Mouse (Mus musculus) intestine, embryonic 16.5 days (tissue): ENCODE measurements at regions not wholly inside any gene's neighbourhood (a gene's known extent, or its start where the extent isn't known, plus 50 kb on each side); places are given as distances from the start of the nearest gene placed in this dataset.

ENCODE experiments used
- ATAC-seq: fragments of 200-750 bp; cut with Nextera tagmentation; 2 replicates; pipeline ENCODE4 v1.8.0; 2017; ENCODE audit warnings: moderate TSS enrichment, moderate library complexity
- H3K27ac ChIP-seq: fragments of 300-500 bp; sonication (generic); 2 replicates; pipeline ENCODE4 v1.5.1; 2014; ENCODE audit warnings: mild to moderate bottlenecking, low read length
- H3K27me3 ChIP-seq: fragments of 300-500 bp; sonication (generic); replicated peaks from 2 replicates; pipeline ENCODE4 v1.6.1; 2014; ENCODE audit warnings: low read length, control low read depth, mixed read lengths; ENCODE audit not compliant: control insufficient read depth, insufficient read depth
- H3K36me3 ChIP-seq: fragments of 300-500 bp; sonication (generic); 2 replicates; pipeline ENCODE4 v1.6.1; 2014; ENCODE audit warnings: low read length, control low read depth; ENCODE audit not compliant: control insufficient read depth, insufficient read depth
- H3K4me1 ChIP-seq: fragments of 300-500 bp; sonication (generic); 2 replicates; pipeline ENCODE4 v1.6.1; 2014; ENCODE audit warnings: low read length, control low read depth, mixed read lengths; ENCODE audit not compliant: control insufficient read depth, insufficient read depth
- H3K4me2 ChIP-seq: fragments of 300-500 bp; sonication (generic); 2 replicates; pipeline ENCODE4 v1.6.1; 2014; ENCODE audit warnings: low read depth, low read length, control low read depth
- H3K4me3 ChIP-seq: fragments of 300-500 bp; sonication (generic); 2 replicates; pipeline ENCODE4 v1.5.1; 2014; ENCODE audit warnings: mild to moderate bottlenecking, low read length
- H3K9ac ChIP-seq: fragments of 300-500 bp; sonication (generic); 2 replicates; pipeline ENCODE4 v1.6.1; 2014; ENCODE audit warnings: low read depth, low read length
- H3K9me3 ChIP-seq: fragments of 300-500 bp; sonication (generic); 2 replicates; pipeline ENCODE4 v1.6.1; 2016; ENCODE audit warnings: low read length, control low read depth; ENCODE audit not compliant: control insufficient read depth
- WGBS: fragments of 180-500 bp; shearing (Covaris S2); extraction: QIAGEN DNeasy Blood & Tissue Kit; methylation state at CpG from one replicate; pipeline ENCODE4 v1.1.7; 2014; 5-methylcytosine and 5-hydroxymethylcytosine counted together

- Histone ChIP-seq H3K36me3 (no peaks in the 10 kb centered on the region), H3K4me3 (peak overlapping the region; percentile 60)
- 1% methylated on average over 5 of the region's 5 CpGs for WGBS
Measured at GRCm38 (mm10) chr4:9771103-9771474, 1103.2 kb upstream of the 2610301B20Rik start.

GRCm38 (mm10) chr4:9778391-9778790 is 1095.9 kb upstream of the 2610301B20Rik start:
- Histone ChIP-seq H3K27me3 (no peaks in the 10 kb centered on the region), H3K4me1 (no peaks in the 10 kb centered on the region), H3K4me3 (no peak overlapping the region), H3K9me3 (no peaks in the 10 kb centered on the region), H3K4me2 (no peak overlapping the region), H3K36me3 (no peaks in the 10 kb centered on the region), H3K9ac (no peak overlapping the region), H3K27ac (no peak overlapping the region)
- no peak for ATAC-seq
- WGBS: 91% methylated on average over 8 of the region's 8 CpGs

More at GRCm38 (mm10) chr4:9771103-9771474, 1103.2 kb upstream of the 2610301B20Rik start:
- H3K9ac ChIP-seq: peak overlapping the region; percentile 80
- ATAC-seq: peak; percentile 70
- H3K9me3 ChIP-seq: no peaks in the 10 kb centered on the region
- H3K27ac ChIP-seq: peak overlapping the region; percentile 70
- peak overlapping the region; percentile 82 for H3K4me2 ChIP-seq
- H3K4me1 ChIP-seq: no peaks in the 10 kb centered on the region
- H3K27me3 ChIP-seq: no peaks in the 10 kb centered on the region

- H3K36me3 ChIP-seq: no peaks in the 10 kb centered on the region
- H3K9me3 ChIP-seq: no peaks in the 10 kb centered on the region
- no peak overlapping the region for H3K4me3 ChIP-seq
- no peaks in the 10 kb centered on the region for H3K27me3 ChIP-seq
- no peak overlapping the region for H3K27ac ChIP-seq
- ATAC-seq: no peak
- WGBS: 74% methylated on average over 3 of the region's 3 CpGs
- no peaks in the 10 kb centered on the region for H3K4me1 ChIP-seq
- H3K9ac ChIP-seq: no peak overlapping the region
- no peak overlapping the region for H3K4me2 ChIP-seq
Measured at GRCm38 (mm10) chr4:9779594-9779993, 1094.7 kb upstream of the 2610301B20Rik start.

- H3K9me3 ChIP-seq: no peaks in the 10 kb centered on the region
- 29% methylated on average over 9 of the region's 9 CpGs for WGBS
Measured at GRCm38 (mm10) chr4:9780179-9780578, 1094.1 kb upstream of the 2610301B20Rik start.

GRCm38 (mm10) chr4:9781318-9781717 is 1093.0 kb upstream of the 2610301B20Rik start:
- H3K27me3 ChIP-seq: no peaks in the 10 kb centered on the region
- H3K4me1 ChIP-seq: no peaks in the 10 kb centered on the region
- no peaks in the 10 kb centered on the region for H3K9me3 ChIP-seq
- WGBS: 47% methylated on average over 2 of the region's 2 CpGs
- no peak overlapping the region for H3K4me2 ChIP-seq
- H3K36me3 ChIP-seq: no peaks in the 10 kb centered on the region
- no peak overlapping the region for H3K27ac ChIP-seq
- no peak overlapping the region for H3K9ac ChIP-seq
- peak; percentile 91 for ATAC-seq
- no peak overlapping the region for H3K4me3 ChIP-seq

More at GRCm38 (mm10) chr4:9780179-9780578, 1094.1 kb upstream of the 2610301B20Rik start:
- no peak overlapping the region for H3K4me3 ChIP-seq
- no peaks in the 10 kb centered on the region for H3K27me3 ChIP-seq
- H3K36me3 ChIP-seq: no peaks in the 10 kb centered on the region
- H3K9ac ChIP-seq: no peak overlapping the region
- no peak overlapping the region for H3K4me2 ChIP-seq
- no peak overlapping the region for H3K27ac ChIP-seq
- no peaks in the 10 kb centered on the region for H3K4me1 ChIP-seq
- ATAC-seq: peak; percentile 60; the same call in 1 of the 2 replicates

- H3K4me2 ChIP-seq: no peak overlapping the region
- WGBS: 60% methylated on average over 5 of the region's 5 CpGs
- H3K4me3 ChIP-seq: no peak overlapping the region
- H3K4me1 ChIP-seq: no peaks in the 10 kb centered on the region
- H3K9me3 ChIP-seq: no peaks in the 10 kb centered on the region
- H3K9ac ChIP-seq: no peak overlapping the region
- no peaks in the 10 kb centered on the region for H3K27me3 ChIP-seq
- no peak for ATAC-seq
- no peak overlapping the region for H3K27ac ChIP-seq
- no peaks in the 10 kb centered on the region for H3K36me3 ChIP-seq
Measured at GRCm38 (mm10) chr4:9787795-9788365, 1086.4 kb upstream of the 2610301B20Rik start.

- 87% methylated on average over 8 of the region's 8 CpGs for WGBS
- H3K27ac ChIP-seq: no peak overlapping the region
- no peaks in the 10 kb centered on the region for H3K36me3 ChIP-seq
- H3K4me1 ChIP-seq: no peaks in the 10 kb centered on the region
- H3K4me3 ChIP-seq: no peak overlapping the region
- H3K4me2 ChIP-seq: no peak overlapping the region
- no peak for ATAC-seq
- H3K9me3 ChIP-seq: no peaks in the 10 kb centered on the region
- no peaks in the 10 kb centered on the region for H3K27me3 ChIP-seq
- H3K9ac ChIP-seq: no peak overlapping the region
Measured at GRCm38 (mm10) chr4:9790478-9790877, 1083.8 kb upstream of the 2610301B20Rik start.
